Mouse (Mus musculus): ENCODE results near the gene Mgarp.

DNA sequence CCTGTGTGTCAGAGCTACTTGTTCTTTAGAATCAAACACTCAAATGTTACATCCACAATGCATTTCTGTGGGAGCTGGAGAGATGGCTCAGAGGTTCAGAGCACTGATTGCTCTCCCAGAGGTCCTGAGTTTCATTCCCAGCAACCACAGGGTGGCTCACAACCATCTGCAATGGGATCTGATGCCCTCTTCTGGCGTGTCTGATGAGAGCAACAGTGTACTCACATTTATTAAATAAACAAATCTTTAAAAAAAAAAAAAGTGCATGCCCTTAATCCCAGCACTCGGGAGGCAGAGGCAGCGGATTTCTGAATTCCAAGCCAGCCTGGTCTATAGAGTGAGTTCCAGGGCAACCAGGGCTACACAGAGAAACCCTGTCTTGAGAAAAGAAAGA lies 42.5 kb downstream of the Mgarp start:
- TF ChIP-seq CTCF (IDR thresholded peaks at IDR 0.05; ENCODE audit: low read depth, low read length) (no peak), POLR2AphosphoS5 (IDR thresholded peaks at IDR 0.05; ENCODE audit: insufficient replicate concordance, low read depth, low read length) (no peak), GATA2 (IDR thresholded peaks at IDR 0.05; ENCODE audit: borderline replicate concordance, low read depth, low read length) (no peak), GATA1 (IDR thresholded peaks at IDR 0.05; ENCODE audit: borderline replicate concordance, low read length) (no peak)

All from G1E (cell line).